ENCODE assay signal across 8 mouse cellular contexts in the genomic region with DNA sequence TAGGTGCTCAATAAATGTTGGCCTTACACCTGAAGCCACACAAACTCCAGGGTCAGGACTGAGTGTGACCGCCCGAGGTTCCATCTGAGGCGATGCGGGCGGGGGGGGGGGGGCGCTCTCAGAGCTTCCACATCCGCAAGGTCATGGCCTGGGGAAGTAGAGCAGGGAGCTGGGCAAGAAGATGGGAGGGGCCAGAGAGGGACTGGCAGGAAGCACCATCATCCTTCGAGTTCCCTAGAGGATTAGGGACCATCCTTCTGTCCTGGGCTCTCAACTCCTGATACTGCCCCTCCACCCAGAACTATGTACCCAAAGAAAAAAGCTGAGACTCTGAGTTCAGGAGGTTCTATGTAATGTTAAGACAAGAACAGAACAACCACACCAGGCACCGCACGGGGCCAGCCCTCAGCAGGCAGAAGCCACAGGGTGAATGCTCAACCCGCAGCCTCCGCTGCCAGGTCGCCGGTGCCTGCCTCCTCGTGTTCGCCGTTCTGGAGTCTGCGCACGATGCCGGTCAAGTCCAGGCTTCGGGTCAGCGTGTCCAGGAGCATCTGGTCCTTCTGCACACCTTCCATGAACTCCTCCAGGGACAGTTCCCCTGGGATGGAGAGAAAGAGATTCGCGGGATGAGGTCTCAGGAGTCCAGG. TPM values are rescaled to one million over a fixed set of nuclear protein-coding genes. Genes with fewer than 3 reads are reported as not detected.
DNase-seq lines count a peak whose midpoint lies in the region; ATAC-seq and TF ChIP-seq lines count a peak whose summit lies in the region.

No protein-coding gene starts in this region.

- TF ChIP-seq EP300 in heart, adult 2 months (IDR thresholded peaks at IDR 0.05; ENCODE audit: insufficient read depth, low read depth, low read length): no peak

- H3K9ac ChIP-seq in heart, adult 2 months (ENCODE audit: low read depth, low read length): no peak overlapping the region
- H3K9ac ChIP-seq in embryonic facial prominence, embryonic 12.5 days: no peak overlapping the region
- no peak overlapping the region for H3K9ac ChIP-seq in liver, embryonic 16.5 days (ENCODE audit: low read depth, low read length)
- 0 out of 2 replicates have a peak overlapping the region, but pooled peaks have one; percentile 3 for H3K9ac ChIP-seq in neural tube, embryonic 15.5 days (replicated peaks)

- no peak overlapping the region for H3K27ac ChIP-seq in heart, adult 2 months
- no peak overlapping the region for H3K27ac ChIP-seq in embryonic facial prominence, embryonic 12.5 days
- no peak overlapping the region for H3K27ac ChIP-seq in liver, embryonic 16.5 days (ENCODE audit: low read length)
- no peak overlapping the region for H3K27ac ChIP-seq in neural tube, embryonic 15.5 days (replicated peaks)

- ATAC-seq in embryonic facial prominence, embryonic 12.5 days (ENCODE audit: insufficient number of reproducible peaks, insufficient read depth, low FRiP score, low TSS enrichment): no peak
- ATAC-seq in inflammation-experienced regulatory T-cells, adult 6 months: peak; percentile 41
- ATAC-seq in liver, embryonic 16.5 days (ENCODE audit: low read depth): no peak
- no peak for ATAC-seq in neural tube, embryonic 15.5 days (ENCODE audit: low FRiP score)

- peaks cover 3% of the 10 kb centered on the region for H3K4me1 ChIP-seq in heart, adult 2 months (ENCODE audit: control insufficient read depth, insufficient read depth, low read length)
- 0 out of 2 replicates have a peak, but pooled peaks cover 3% of the 10 kb centered on the region for H3K4me1 ChIP-seq in embryonic facial prominence, embryonic 12.5 days
- H3K4me1 ChIP-seq in liver, embryonic 16.5 days (ENCODE audit: control insufficient read depth, low read depth, low read length): peaks cover 14% of the 10 kb centered on the region
- peaks cover 15% of the 10 kb centered on the region for H3K4me1 ChIP-seq in neural tube, embryonic 15.5 days

- intact Hi-C loops in heart, adult 2 months (cut with DNase I): no loop called here

- WGBS in heart, adult 2 months: 23% methylated on average over 24 of the region's 24 CpGs
- 23% methylated on average over 24 of the region's 24 CpGs for WGBS in embryonic facial prominence, embryonic 12.5 days
- 6% methylated on average over 24 of the region's 24 CpGs for WGBS in liver, embryonic 16.5 days (ENCODE audit: insufficient replicate concordance)
- 19% methylated on average over 24 of the region's 24 CpGs for WGBS in neural tube, embryonic 15.5 days

- DNase-seq in heart, adult 2 months: peak; percentile 22 to 32
- DNase-seq in heart, postnatal 4 days: no peak
- DNase-seq in layer of hippocampus, postnatal 14 days (ENCODE audit: low spot score in 2 of 2): no peak
- no peak for DNase-seq in c-Kit-positive CD71-positive TER-119-positive erythroid progenitor cells, embryonic 14.5 days (ENCODE audit: low spot score)

- H3K79me2 ChIP-seq in heart, adult 2 months (replicated peaks; ENCODE audit: control insufficient read depth, insufficient read depth, low read length): no peaks in the 10 kb centered on the region

- peaks cover 2% of the 10 kb centered on the region for H3K27me3 ChIP-seq in heart, adult 2 months (ENCODE audit: control insufficient read depth, insufficient read depth, low read length)
- H3K27me3 ChIP-seq in embryonic facial prominence, embryonic 12.5 days: peaks cover 40% of the 10 kb centered on the region
- H3K27me3 ChIP-seq in liver, embryonic 16.5 days (ENCODE audit: control insufficient read depth, insufficient read depth, low read depth, low read length): peaks cover 10% of the 10 kb centered on the region
- H3K27me3 ChIP-seq in neural tube, embryonic 15.5 days (replicated peaks): peaks cover 32% of the 10 kb centered on the region

- TF ChIP-seq CTCF in heart, adult 2 months (IDR thresholded peaks at IDR 0.05): no peak

- H3K4me3 ChIP-seq in heart, adult 2 months: peak overlapping the region; percentile 10; the same call in 1 of the 2 replicates
- H3K4me3 ChIP-seq in embryonic facial prominence, embryonic 12.5 days: peak overlapping the region; percentile 17; the same call in 1 of the 2 replicates
- H3K4me3 ChIP-seq in liver, embryonic 16.5 days (ENCODE audit: low read depth, low read length): peak overlapping the region; percentile 51
- H3K4me3 ChIP-seq in neural tube, embryonic 15.5 days (replicated peaks): peak overlapping the region; percentile 23

- peak overlapping the region; percentile 45 for H3K4me2 ChIP-seq in embryonic facial prominence, embryonic 12.5 days (replicated peaks)
- H3K4me2 ChIP-seq in liver, embryonic 16.5 days (ENCODE audit: low read depth, low read length): peak overlapping the region; percentile 71
- peak overlapping the region; percentile 52 for H3K4me2 ChIP-seq in neural tube, embryonic 15.5 days

- no peak for TF ChIP-seq POLR2A in heart, adult 2 months (IDR thresholded peaks at IDR 0.05; ENCODE audit: insufficient read depth, low read depth, low read length)

- H3K9me3 ChIP-seq in embryonic facial prominence, embryonic 12.5 days: no peaks in the 10 kb centered on the region
- no peaks in the 10 kb centered on the region for H3K9me3 ChIP-seq in liver, embryonic 16.5 days (replicated peaks; ENCODE audit: control insufficient read depth, low read length)
- H3K9me3 ChIP-seq in neural tube, embryonic 15.5 days (replicated peaks): no peaks in the 10 kb centered on the region

- H3K36me3 ChIP-seq in heart, adult 2 months (ENCODE audit: control insufficient read depth, insufficient read depth, low read length): no peaks in the 10 kb centered on the region
- no peaks in the 10 kb centered on the region for H3K36me3 ChIP-seq in embryonic facial prominence, embryonic 12.5 days
- H3K36me3 ChIP-seq in liver, embryonic 16.5 days (ENCODE audit: control insufficient read depth, insufficient read depth): no peaks in the 10 kb centered on the region
- H3K36me3 ChIP-seq in neural tube, embryonic 15.5 days: no peaks in the 10 kb centered on the region

RNA-seq across cellular contexts. Expression of a gene that starts 6.0 kb away (rescaled TPM):
- under 1 TPM; 0.34 to 0.39 TPM for total RNA-seq in heart, adult 2 months (2021)
- polyA plus RNA-seq in heart, adult 2 months (2012; rRNA removed): 0.55 and 0.61 TPM in 2 replicates
- under 1 TPM; 0.41 to 0.52 TPM for total RNA-seq in heart, postnatal 4 days (2021)
- polyA plus RNA-seq in embryonic facial prominence, embryonic 12.5 days (2016; fragmentation: Nextera tagmentation; extraction: Ambion mirVana): 0.71 and 1.5 TPM in 2 replicates
- polyA plus RNA-seq in inflammation-experienced regulatory T-cells, adult 6 months (2017; shearing (Covaris generic)): not detected
- polyA plus RNA-seq in liver, embryonic 16.5 days (2015; fragmentation: Nextera tagmentation; extraction: Ambion mirVana): 0.97 and 2.0 TPM in 2 replicates
- 0.92 and 1.2 TPM in 2 replicates for polyA plus RNA-seq in neural tube, embryonic 15.5 days (2015; fragmentation: Nextera tagmentation; extraction: Ambion mirVana)
- under 1 TPM in 1 of 2 experiments, not detected in 1; 0.39 TPM for total RNA-seq in layer of hippocampus, postnatal 14 days (2021)

RNA-seq across cellular contexts. Expression of a gene that starts 9.2 kb away (rescaled TPM):
- total RNA-seq in heart, adult 2 months (2021): under 1 TPM; 0.23 to 0.43 TPM
- polyA plus RNA-seq in heart, adult 2 months (2012; rRNA removed): 0.86 and 1.1 TPM in 2 replicates
- under 1 TPM in 1 of 2 experiments, not detected in 1; 0.17 TPM for total RNA-seq in heart, postnatal 4 days (2021)
- polyA plus RNA-seq in embryonic facial prominence, embryonic 12.5 days (2016; fragmentation: Nextera tagmentation; extraction: Ambion mirVana): 1.7 and 1.9 TPM in 2 replicates
- 1 to 10 TPM in 2 of 3 experiments, under 1 TPM in 1; 0.29 to 1.8 (median 1.1) TPM for polyA plus RNA-seq in inflammation-experienced regulatory T-cells, adult 6 months (2017; shearing (Covaris generic))
- 0.14 and 0.39 TPM in 2 replicates for polyA plus RNA-seq in liver, embryonic 16.5 days (2015; fragmentation: Nextera tagmentation; extraction: Ambion mirVana)
- 0.56 and 0.77 TPM in 2 replicates for polyA plus RNA-seq in neural tube, embryonic 15.5 days (2015; fragmentation: Nextera tagmentation; extraction: Ambion mirVana)
- 1 to 10 TPM in 1 of 2 experiments, under 1 TPM in 1; 0.83 to 1.0 TPM for total RNA-seq in layer of hippocampus, postnatal 14 days (2021)

RNA-seq across cellular contexts. Expression of a gene that starts 25.7 kb away (rescaled TPM):
- total RNA-seq in heart, adult 2 months (2021): 10 to 100 TPM; 18.2 to 22.5 TPM
- 19.9 and 25.9 TPM in 2 replicates for polyA plus RNA-seq in heart, adult 2 months (2012; rRNA removed)
- 10 to 100 TPM; 31.9 to 35.4 TPM for total RNA-seq in heart, postnatal 4 days (2021)
- polyA plus RNA-seq in embryonic facial prominence, embryonic 12.5 days (2016; fragmentation: Nextera tagmentation; extraction: Ambion mirVana): 72.7 and 75.7 TPM in 2 replicates
- 10 to 100 TPM; 31.5 to 34.9 (median 33.0) TPM for polyA plus RNA-seq in inflammation-experienced regulatory T-cells, adult 6 months (2017; shearing (Covaris generic))
- polyA plus RNA-seq in liver, embryonic 16.5 days (2015; fragmentation: Nextera tagmentation; extraction: Ambion mirVana): 31.7 and 34.3 TPM in 2 replicates
- 72.0 and 75.3 TPM in 2 replicates for polyA plus RNA-seq in neural tube, embryonic 15.5 days (2015; fragmentation: Nextera tagmentation; extraction: Ambion mirVana)
- 10 to 100 TPM; 23.5 to 28.5 TPM for total RNA-seq in layer of hippocampus, postnatal 14 days (2021)

RNA-seq across cellular contexts. Expression of a gene that starts 42.1 kb away (rescaled TPM):
- 1 to 10 TPM; 1.2 to 1.4 TPM for total RNA-seq in heart, adult 2 months (2021)
- polyA plus RNA-seq in heart, adult 2 months (2012; rRNA removed): 0.64 and 1.00 TPM in 2 replicates
- total RNA-seq in heart, postnatal 4 days (2021): 1 to 10 TPM; 2.2 to 3.5 TPM
- 0.61 and 0.65 TPM in 2 replicates for polyA plus RNA-seq in embryonic facial prominence, embryonic 12.5 days (2016; fragmentation: Nextera tagmentation; extraction: Ambion mirVana)
- not detected for polyA plus RNA-seq in inflammation-experienced regulatory T-cells, adult 6 months (2017; shearing (Covaris generic))
- polyA plus RNA-seq in liver, embryonic 16.5 days (2015; fragmentation: Nextera tagmentation; extraction: Ambion mirVana): 0.60 and 0.77 TPM in 2 replicates
- 0.19 and 0.43 TPM in 2 replicates for polyA plus RNA-seq in neural tube, embryonic 15.5 days (2015; fragmentation: Nextera tagmentation; extraction: Ambion mirVana)
- total RNA-seq in layer of hippocampus, postnatal 14 days (2021): under 1 TPM; 0.28 to 0.48 TPM

RNA-seq across cellular contexts. Expression of a gene that starts 42.8 kb away (rescaled TPM):
- not detected for total RNA-seq in heart, adult 2 months (2021)
- polyA plus RNA-seq in heart, adult 2 months (2012; rRNA removed): 0.44 and 0.76 TPM in 2 replicates
- total RNA-seq in heart, postnatal 4 days (2021): under 1 TPM; 0.32 to 0.45 TPM
- polyA plus RNA-seq in embryonic facial prominence, embryonic 12.5 days (2016; fragmentation: Nextera tagmentation; extraction: Ambion mirVana): 0.25 and 0.41 TPM in 2 replicates
- not detected for polyA plus RNA-seq in inflammation-experienced regulatory T-cells, adult 6 months (2017; shearing (Covaris generic))
- polyA plus RNA-seq in liver, embryonic 16.5 days (2015; fragmentation: Nextera tagmentation; extraction: Ambion mirVana): 1.7 and 2.3 TPM in 2 replicates
- 0.63 and 0.78 TPM in 2 replicates for polyA plus RNA-seq in neural tube, embryonic 15.5 days (2015; fragmentation: Nextera tagmentation; extraction: Ambion mirVana)
- total RNA-seq in layer of hippocampus, postnatal 14 days (2021): not detected

Comparison
In these comparisons a context has a peak if more than half of its experiments do, and no peak if none do; other contexts are left out.
1. DNase-seq: peak in heart, adult 2 months (2 of 2); none in heart, postnatal 4 days (single experiment), layer of hippocampus, postnatal 14 days (0 of 2) and c-Kit-positive CD71-positive TER-119-positive erythroid progenitor cells, embryonic 14.5 days (single experiment).
2. Peak in every context shown above with its lines, with median percentiles within 50 percentile points of each other: H3K4me3 ChIP-seq and H3K4me2 ChIP-seq.